Mouse (Mus musculus) lung, embryonic 16.5 days (tissue): ENCODE measurements around the gene Gm11099. TPM values are rescaled to one million over a fixed set of nuclear protein-coding genes. Genes with fewer than 3 reads are reported as not detected.

Experiments
- ATAC-seq: fragments of 200-750 bp; cut with Nextera tagmentation; 2 replicates; pipeline ENCODE4 v1.8.0; 2017; ENCODE audit warnings: low read depth, mild to moderate bottlenecking, moderate library complexity
- H3K27ac ChIP-seq: fragments of 300-500 bp; sonication (generic); 2 replicates; pipeline ENCODE4 v1.5.1; 2014; ENCODE audit warnings: mild to moderate bottlenecking, control low read depth, low read length
- H3K27me3 ChIP-seq: fragments of 300-500 bp; sonication (generic); 2 replicates; pipeline ENCODE4 v1.6.1; 2014; ENCODE audit warnings: low read depth, low read length, mixed read lengths; ENCODE audit not compliant: control insufficient read depth, insufficient read depth
- H3K36me3 ChIP-seq: fragments of 300-500 bp; sonication (generic); 2 replicates; pipeline ENCODE4 v1.6.1; 2014; ENCODE audit warnings: low read length; ENCODE audit not compliant: control insufficient read depth, insufficient read depth
- H3K4me1 ChIP-seq: fragments of 300-500 bp; sonication (generic); replicated peaks from 2 replicates; pipeline ENCODE4 v1.6.1; 2014; ENCODE audit warnings: low read length, mixed read lengths; ENCODE audit not compliant: control insufficient read depth, insufficient read depth
- H3K4me2 ChIP-seq: fragments of 300-500 bp; sonication (generic); 2 replicates; pipeline ENCODE4 v1.6.1; 2014; ENCODE audit warnings: low read depth, low read length, control low read depth
- H3K4me3 ChIP-seq: fragments of 300-500 bp; sonication (generic); 2 replicates; pipeline ENCODE4 v1.5.1; 2014; ENCODE audit warnings: mild to moderate bottlenecking, low read length, control low read depth
- H3K9ac ChIP-seq: fragments of 300-500 bp; sonication (generic); 2 replicates; pipeline ENCODE4 v1.6.1; 2014; ENCODE audit warnings: low read length, control low read depth
- H3K9me3 ChIP-seq: fragments of 300-500 bp; sonication (generic); 2 replicates; pipeline ENCODE4 v1.6.1; 2016; ENCODE audit warnings: low read length; ENCODE audit not compliant: control insufficient read depth
- WGBS: fragments of 180-500 bp; shearing (Covaris S2); extraction: QIAGEN DNeasy Blood & Tissue Kit; methylation state at CpG from one replicate; pipeline ENCODE4 v1.1.7; 2014; 5-methylcytosine and 5-hydroxymethylcytosine counted together
- polyA plus RNA-seq: library from polyadenylated mRNA; unstranded; fragments of >200 nt; fragmentation: Nextera tagmentation; extraction: Ambion mirVana; gene quantifications from 2 replicates; pipeline ENCODE4 v1.2.1, GENCODE M21; 2015

The Gm11099 gene
- polyA plus RNA-seq, 1 experiment from 2014 or later: not detected

GRCm38 (mm10) chr2:58956770-58957300, 97.6 kb downstream of the Gm11099 start:
- Histone ChIP-seq H3K27me3 (no peaks in the 10 kb centered on the region), H3K27ac (no peak overlapping the region), H3K4me3 (no peak overlapping the region), H3K9me3 (no peaks in the 10 kb centered on the region; the same call in 1 of the 2 replicates), H3K9ac (no peak overlapping the region), H3K4me2 (no peak overlapping the region), H3K4me1 (no peaks in the 10 kb centered on the region), H3K36me3 (no peaks in the 10 kb centered on the region)
- no peak for ATAC-seq
- 64% methylated on average over 2 of the region's 2 CpGs for WGBS
